Mouse (Mus musculus) hematopoietic stem cell, adult 5-6 weeks (primary cell): ENCODE measurements around the gene Pon1. TPM values are rescaled to one million over a fixed set of nuclear protein-coding genes. Genes with fewer than 3 reads are reported as not detected.
A peak's percentile ranks its signal among the peaks of the same experiment; 100 is the strongest.

Experiments
- ATAC-seq, 2 experiments: fragments of 125-278 bp in 1 of 2; replicated peaks in 1 of 2; 2 replicates each; pipeline ENCODE4 v1.8.0; 2016 to 2017; ENCODE audit warnings: inconsistent platforms in 2 of 2, mild to moderate bottlenecking in 2 of 2, moderate number of reproducible peaks in 2 of 2, low read depth in 1 of 2, moderate TSS enrichment in 1 of 2; ENCODE audit not compliant: low FRiP score in 2 of 2, poor library complexity in 2 of 2, severe bottlenecking in 2 of 2, insufficient read depth in 1 of 2, low TSS enrichment in 1 of 2
- total RNA-seq: library from RNA; stranded (forward); fragments of 172-1452, 232-1000 nt; gene quantifications from 2 replicates; pipeline ENCODE4 v1.2.3, GENCODE M21; 2017

Pon1 gene
- total RNA-seq, 1 experiment from 2014 or later: not detected

DNA sequence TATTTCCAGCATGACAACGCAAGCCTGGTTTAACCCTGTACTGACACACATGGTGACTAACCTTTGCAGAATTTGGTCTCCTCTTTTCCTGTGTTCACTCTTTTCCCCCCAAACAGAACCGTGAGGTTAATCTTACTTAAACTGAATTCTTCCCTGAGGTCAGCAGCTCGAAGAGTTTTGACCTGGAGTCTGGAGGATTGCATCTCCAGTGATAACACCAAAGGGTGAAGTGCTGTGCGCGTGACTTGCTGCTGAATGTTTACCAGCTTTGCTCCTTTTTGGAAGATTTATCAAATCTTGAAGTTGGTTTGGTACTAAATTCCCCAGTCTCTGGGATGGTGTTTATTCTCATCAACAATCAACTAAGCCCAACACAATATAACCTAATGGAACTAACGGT is 39.0 kb downstream of the Pon1 start:
- no peak for ATAC-seq

GRCm38 (mm10) chr6:5152185-5152584 is 41.6 kb downstream of the Pon1 start:
- no peak for ATAC-seq

DNA sequence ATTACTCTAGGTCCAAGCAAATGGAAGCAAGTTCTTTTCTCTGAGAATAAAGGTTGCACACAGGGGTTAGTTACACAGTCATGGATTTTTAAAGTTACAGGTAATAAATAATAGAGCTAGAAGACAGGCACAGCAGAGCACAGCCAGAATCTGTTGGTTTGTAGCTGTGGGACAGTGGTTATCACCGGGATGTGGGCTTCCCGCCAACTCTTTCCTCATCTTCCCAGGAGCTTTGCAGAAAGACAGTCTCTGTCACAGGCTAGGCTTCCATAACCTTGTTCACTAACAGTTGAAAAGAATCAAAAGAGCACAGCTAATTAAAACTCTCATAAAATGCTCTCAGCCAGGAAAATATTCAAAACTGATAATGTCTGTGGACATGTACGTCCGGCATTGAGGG is 42.6 kb downstream of the Pon1 start:
- no peak for ATAC-seq

DNA sequence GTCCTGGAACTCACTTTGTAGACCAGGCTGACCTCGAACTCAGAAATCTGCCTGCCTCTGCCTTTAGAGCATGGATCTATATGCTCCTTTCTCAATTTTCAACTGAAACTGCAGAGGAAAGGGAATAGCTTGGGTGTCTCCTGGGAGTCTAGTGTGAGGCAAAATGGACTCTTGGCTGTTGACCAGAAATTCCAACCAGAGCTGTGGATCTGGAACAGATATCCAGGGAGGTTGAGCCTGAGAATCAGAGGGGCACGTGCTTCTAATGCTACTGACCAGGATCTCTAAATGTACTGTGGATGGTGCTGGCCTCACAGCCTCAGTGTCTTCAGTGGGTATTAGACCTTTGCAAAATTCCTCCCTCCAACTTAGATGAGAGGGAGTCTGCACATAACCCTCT is 43.8 kb downstream of the Pon1 start:
- ATAC-seq: no peak

- peak; percentile 42 to 68; a peak in 3 of 4 replicates for ATAC-seq
Measured at GRCm38 (mm10) chr6:5147488-5148142, 46.1 kb downstream of the Pon1 start.

DNA sequence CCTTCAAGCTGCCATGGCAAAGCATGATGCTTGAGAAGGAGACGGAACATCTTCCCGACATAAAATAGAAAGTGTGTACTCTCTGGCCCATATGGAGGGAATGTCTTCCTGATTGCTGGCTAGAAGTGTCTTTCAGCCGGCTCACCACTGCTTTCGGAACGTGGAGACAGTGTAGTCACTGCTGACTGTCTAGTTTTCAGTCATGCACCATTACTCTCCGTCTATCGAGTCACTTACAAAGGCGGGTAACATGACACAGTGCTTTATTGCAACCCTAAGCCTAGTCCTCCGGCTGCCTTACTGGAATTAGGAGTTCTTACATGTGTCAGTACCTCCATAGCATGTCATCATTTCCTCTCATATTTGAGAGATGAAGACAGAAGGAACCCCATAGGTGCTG is 54.1 kb downstream of the Pon1 start:
- ATAC-seq: no peak

GRCm38 (mm10) chr6:5138875-5139631 is 54.7 kb downstream of the Pon1 start:
- ATAC-seq: no peak

- ATAC-seq: no peak
Measured at GRCm38 (mm10) chr6:5136046-5136445, 57.7 kb downstream of the Pon1 start.

GRCm38 (mm10) chr6:5134986-5135385 is 58.8 kb downstream of the Pon1 start:
- no peak for ATAC-seq

GRCm38 (mm10) chr6:5129364-5130093 is 64.2 kb downstream of the Pon1 start:
- ATAC-seq: no peak

DNA sequence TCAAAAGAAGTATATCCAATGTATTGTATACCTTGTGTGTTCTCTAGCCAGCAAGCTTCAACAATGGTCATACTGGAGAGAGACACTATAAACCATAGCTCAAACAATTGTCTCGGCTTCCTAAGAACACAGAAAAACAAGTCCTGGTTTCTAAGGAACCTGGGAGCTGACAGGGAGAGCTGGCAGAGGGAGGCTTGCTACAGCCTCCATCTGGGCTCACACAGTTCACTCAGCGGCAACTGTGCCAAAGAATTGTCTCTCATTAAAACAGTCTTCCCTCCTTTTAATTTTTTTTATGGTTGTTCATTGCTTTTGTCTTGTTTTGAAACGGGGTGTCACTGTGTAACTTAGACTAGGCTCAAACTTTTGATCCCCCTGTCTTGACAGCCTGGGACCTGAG is 73.5 kb downstream of the Pon1 start:
- no peak for ATAC-seq

DNA sequence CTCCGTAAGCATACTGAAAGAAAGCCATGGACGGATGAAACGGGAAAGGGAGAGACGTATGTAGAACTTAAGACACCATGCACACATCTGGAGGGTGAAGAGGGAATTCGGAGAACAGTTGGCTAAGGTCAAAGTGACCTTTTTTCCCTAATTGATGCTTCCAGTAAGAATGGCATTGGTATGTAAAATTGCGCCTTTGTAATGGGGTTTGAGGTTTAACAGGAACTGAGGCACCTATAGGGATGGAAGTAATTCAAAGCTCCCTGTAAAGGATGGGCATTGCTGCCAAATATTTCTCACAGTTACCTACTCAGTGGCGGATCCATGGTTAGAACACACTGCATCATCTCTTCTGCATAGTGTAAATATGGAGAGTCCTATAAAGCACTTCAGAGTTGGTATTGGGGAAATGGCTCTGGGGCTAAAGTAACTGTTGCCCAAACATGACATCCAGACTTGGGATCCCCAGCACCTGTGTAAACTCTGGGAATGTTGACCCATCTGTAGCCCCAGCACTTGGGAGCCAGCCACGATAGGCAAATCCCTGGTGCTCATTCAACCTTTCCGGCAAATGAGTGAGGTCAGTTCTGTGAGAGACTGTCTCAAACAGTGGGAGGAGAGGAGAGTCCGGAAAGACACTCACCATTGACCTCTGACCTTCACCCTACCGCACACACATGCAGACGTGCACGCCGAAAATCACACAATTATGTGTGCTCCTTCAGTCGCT is 74.4 kb downstream of the Pon1 start:
- ATAC-seq: no peak

Other genes with a start within 250 kb of the Pon1 start
- gene Pon3, start 62.3 kb upstream of the Pon1 start, total RNA-seq: 18.4 and 26.0 TPM in 2 replicates
- gene Pon2, start 104.5 kb upstream of the Pon1 start, total RNA-seq: 24.6 and 36.2 TPM in 2 replicates
- gene Asb4, start 189.4 kb upstream of the Pon1 start, total RNA-seq: 1.7 and 3.5 TPM in 2 replicates